Mouse (Mus musculus) neural tube, embryonic 11.5 days (tissue): ENCODE measurements at regions not wholly inside any gene's neighbourhood (a gene's known extent, or its start where the extent isn't known, plus 50 kb on each side); places are given as distances from the start of the nearest gene placed in this dataset.
A peak's percentile ranks its signal among the peaks of the same experiment; 100 is the strongest.

Experiments used
- ATAC-seq: fragments of 200-750 bp; cut with Nextera tagmentation; 2 replicates; pipeline ENCODE4 v1.8.0; 2017; ENCODE audit warnings: moderate number of reproducible peaks, mild to moderate bottlenecking, moderate TSS enrichment, moderate library complexity; ENCODE audit not compliant: insufficient read depth, low FRiP score, low TSS enrichment
- DNase-seq: peaks from one replicate; pipeline ENCODE4 v3.0.0-alpha.2; 2015; ENCODE audit warnings: low spot score
- H3K27ac ChIP-seq: fragments of 300-500 bp; sonication (generic); 2 replicates; pipeline ENCODE4 v1.5.1; 2014; ENCODE audit warnings: low read depth, mild to moderate bottlenecking, low read length
- H3K27me3 ChIP-seq: fragments of 300-500 bp; sonication (generic); 2 replicates; pipeline ENCODE4 v1.6.1; 2014; ENCODE audit warnings: mild to moderate bottlenecking, low read length, mixed read lengths; ENCODE audit not compliant: control insufficient read depth, insufficient read depth
- H3K36me3 ChIP-seq: fragments of 300-500 bp; sonication (generic); 2 replicates; pipeline ENCODE4 v1.6.1; 2014; ENCODE audit warnings: mild to moderate bottlenecking, low read length, moderate library complexity, mixed read lengths; ENCODE audit not compliant: control insufficient read depth, insufficient read depth
- H3K4me1 ChIP-seq: fragments of 300-500 bp; sonication (generic); 2 replicates; pipeline ENCODE4 v1.6.1; 2014; ENCODE audit warnings: low read length, mixed read lengths; ENCODE audit not compliant: control insufficient read depth, insufficient read depth
- H3K4me2 ChIP-seq: fragments of 300-500 bp; sonication (generic); 2 replicates; pipeline ENCODE4 v1.6.1; 2014; ENCODE audit warnings: low read depth, mild to moderate bottlenecking, moderate library complexity
- H3K4me3 ChIP-seq: fragments of 300-500 bp; sonication (generic); 2 replicates; pipeline ENCODE4 v1.5.1; 2014; ENCODE audit warnings: low read depth, low read length
- H3K9ac ChIP-seq: fragments of 300-500 bp; sonication (generic); 2 replicates; pipeline ENCODE4 v1.6.1; 2014; ENCODE audit warnings: mild to moderate bottlenecking, low read length
- H3K9me3 ChIP-seq: fragments of 300-500 bp; sonication (generic); 2 replicates; pipeline ENCODE4 v1.6.1; 2016; ENCODE audit warnings: low read length; ENCODE audit not compliant: control insufficient read depth
- WGBS: fragments of 180-500 bp; shearing (Covaris S2); extraction: QIAGEN DNeasy Blood & Tissue Kit; methylation state at CpG from one replicate; pipeline ENCODE4 v1.1.7; 2014; 5-methylcytosine and 5-hydroxymethylcytosine counted together

DNA sequence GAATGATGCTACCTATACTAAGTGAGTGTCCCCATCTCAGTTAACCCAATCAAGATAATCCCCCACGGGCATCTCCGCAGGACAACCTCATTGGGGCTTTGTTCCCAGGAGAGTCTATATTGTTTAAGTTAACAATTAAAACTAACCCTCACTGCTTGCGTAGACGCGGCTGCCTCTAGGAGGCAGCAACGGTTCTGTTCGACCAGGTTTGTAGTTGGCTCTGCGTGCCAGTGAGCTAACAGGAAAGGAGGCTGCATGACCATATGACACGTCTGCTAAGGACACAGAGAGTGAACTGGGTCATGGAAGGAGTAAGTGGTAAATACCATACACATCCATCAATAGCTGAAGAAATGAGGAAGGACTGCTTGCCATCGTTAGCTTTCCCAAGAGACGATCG lies 92.0 kb downstream of the Mis18a start:
- WGBS = 41% methylated on average over 12 of the region's 12 CpGs
- H3K36me3 ChIP-seq = no peaks in the 10 kb centered on the region
- ATAC-seq = no peak
- no peak for DNase-seq
- no peaks in the 10 kb centered on the region for H3K4me1 ChIP-seq
- H3K4me2 ChIP-seq = no peak overlapping the region
- no peak overlapping the region for H3K27ac ChIP-seq
- no peak overlapping the region for H3K4me3 ChIP-seq
- no peak overlapping the region for H3K9ac ChIP-seq
- no peaks in the 10 kb centered on the region for H3K27me3 ChIP-seq
- H3K9me3 ChIP-seq = no peaks in the 10 kb centered on the region

DNA sequence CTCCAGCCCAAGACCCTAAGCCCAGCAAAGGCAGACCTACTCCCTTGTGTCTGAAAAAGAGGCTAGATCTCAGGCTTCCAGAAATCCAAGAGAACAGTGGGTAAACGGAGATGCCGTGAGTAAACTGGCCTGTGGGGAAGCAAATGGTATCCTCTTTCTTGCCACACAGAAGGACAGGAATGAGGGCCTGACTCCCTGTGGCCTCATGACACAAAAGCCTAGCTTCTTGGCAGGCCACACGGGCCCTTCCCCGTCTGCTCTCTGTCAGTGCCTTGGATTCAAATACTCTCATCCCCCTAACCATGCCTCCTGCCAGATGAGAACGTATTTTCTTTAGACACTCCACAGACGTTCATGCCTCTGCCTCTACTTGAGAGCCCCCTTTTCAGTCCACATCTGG lies 97.2 kb downstream of the Mis18a start:
- peak overlapping the region; percentile 49; the same call in 1 of the 2 replicates for H3K27ac ChIP-seq
- no peak for ATAC-seq
- no peak for DNase-seq

DNA sequence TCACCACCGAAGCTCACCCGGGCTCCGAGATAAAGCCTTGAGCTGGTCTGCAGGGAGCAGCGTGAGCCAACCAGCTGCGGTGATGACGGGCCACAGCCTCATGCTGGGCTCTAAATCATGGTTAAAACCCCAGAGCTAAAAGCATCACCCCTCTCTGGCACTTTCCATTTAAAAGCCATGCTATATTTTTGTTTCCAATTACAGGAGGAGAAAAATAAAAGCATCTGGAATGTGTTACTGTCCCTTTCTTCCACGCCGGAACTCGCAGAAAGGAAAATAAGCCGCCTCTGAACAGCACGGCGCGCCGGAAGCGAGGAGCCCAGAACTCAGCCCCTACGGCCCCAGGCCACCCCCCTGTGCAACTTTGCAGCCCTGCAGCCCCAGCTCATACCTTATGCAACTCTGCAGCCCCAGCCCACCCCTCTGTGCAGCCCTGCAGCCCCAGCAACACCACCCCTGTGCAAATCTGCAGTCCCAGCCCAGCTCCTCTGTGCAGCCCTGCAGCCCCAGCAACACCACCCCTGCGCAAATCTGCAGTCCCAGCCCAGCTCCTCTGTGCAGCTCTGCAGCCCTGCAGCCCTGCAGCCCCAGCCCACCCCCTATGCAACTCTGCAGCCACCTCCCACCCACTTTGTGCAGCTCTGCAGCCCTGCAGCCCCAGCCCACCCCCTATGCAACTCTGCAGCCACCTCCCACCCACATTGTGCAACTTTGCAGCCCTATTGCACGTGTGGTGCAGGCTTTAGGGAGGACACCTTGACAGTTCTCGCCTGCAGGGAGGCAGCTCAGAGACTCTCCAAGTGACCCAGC lies 97.9 kb downstream of the Mis18a start:
- H3K4me2 ChIP-seq = peak overlapping the region; percentile 21
- ATAC-seq = peak; percentile 73
- no peaks in the 10 kb centered on the region for H3K36me3 ChIP-seq

More for the DNA sequence above, 97.2 kb downstream of the Mis18a start:
- Histone ChIP-seq H3K4me2 (no peak overlapping the region), H3K36me3 (no peaks in the 10 kb centered on the region), H3K27me3 (no peaks in the 10 kb centered on the region), H3K9ac (no peak overlapping the region), H3K9me3 (no peaks in the 10 kb centered on the region), H3K4me1 (peaks cover 4% of the 10 kb centered on the region; the same call in 1 of the 2 replicates), H3K4me3 (no peak overlapping the region)
- WGBS = 34% methylated on average over 6 of the region's 6 CpGs

DNA sequence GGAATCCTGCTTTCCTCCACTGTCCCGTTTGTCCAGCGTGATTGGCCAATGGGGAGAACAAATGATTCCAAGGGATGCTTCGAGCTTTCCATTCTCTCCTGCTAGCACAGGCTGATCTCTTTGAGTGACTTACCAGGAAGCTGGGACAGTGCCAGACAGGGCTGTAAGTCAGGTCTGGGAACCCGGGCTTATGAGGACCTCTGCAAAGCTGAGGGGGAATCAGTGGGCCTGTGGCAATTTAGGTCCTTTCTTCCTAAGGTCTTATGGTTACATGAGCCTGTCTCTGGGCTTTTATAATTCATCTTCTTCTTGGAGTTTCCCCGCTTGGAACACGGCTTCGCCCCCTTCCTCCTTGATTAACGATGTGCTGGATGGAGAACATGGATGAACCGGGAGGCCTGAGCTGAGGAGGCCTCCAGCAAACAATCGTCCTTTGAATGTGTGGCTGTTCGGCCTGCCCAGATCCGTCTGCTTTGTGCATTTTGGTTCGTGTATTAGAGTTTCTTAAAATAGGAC lies 98.5 kb downstream of the Mis18a start:
- Histone ChIP-seq H3K9me3 (no peaks in the 10 kb centered on the region), H3K27me3 (no peaks in the 10 kb centered on the region), H3K4me1 (peaks cover 4% of the 10 kb centered on the region; the same call in 1 of the 2 replicates), H3K4me2 (no peak overlapping the region; the same call in 1 of the 2 replicates), H3K4me3 (no peak overlapping the region), H3K9ac (no peak overlapping the region), H3K36me3 (no peaks in the 10 kb centered on the region), H3K27ac (peak overlapping the region; percentile 49)
- no peak for DNase-seq
- WGBS = 43% methylated on average over 13 of the region's 13 CpGs
- ATAC-seq = no peak

More for the DNA sequence above, 97.9 kb downstream of the Mis18a start:
- H3K9ac ChIP-seq = peak overlapping the region; percentile 7; the same call in 1 of the 2 replicates
- peaks cover 4% of the 10 kb centered on the region; the same call in 1 of the 2 replicates for H3K4me1 ChIP-seq
- H3K27ac ChIP-seq = peak overlapping the region; percentile 49
- WGBS = 25% methylated on average over 19 of the region's 19 CpGs
- no peak overlapping the region for H3K4me3 ChIP-seq
- DNase-seq = peak; percentile 41
- H3K9me3 ChIP-seq = no peaks in the 10 kb centered on the region
- H3K27me3 ChIP-seq = no peaks in the 10 kb centered on the region

DNA sequence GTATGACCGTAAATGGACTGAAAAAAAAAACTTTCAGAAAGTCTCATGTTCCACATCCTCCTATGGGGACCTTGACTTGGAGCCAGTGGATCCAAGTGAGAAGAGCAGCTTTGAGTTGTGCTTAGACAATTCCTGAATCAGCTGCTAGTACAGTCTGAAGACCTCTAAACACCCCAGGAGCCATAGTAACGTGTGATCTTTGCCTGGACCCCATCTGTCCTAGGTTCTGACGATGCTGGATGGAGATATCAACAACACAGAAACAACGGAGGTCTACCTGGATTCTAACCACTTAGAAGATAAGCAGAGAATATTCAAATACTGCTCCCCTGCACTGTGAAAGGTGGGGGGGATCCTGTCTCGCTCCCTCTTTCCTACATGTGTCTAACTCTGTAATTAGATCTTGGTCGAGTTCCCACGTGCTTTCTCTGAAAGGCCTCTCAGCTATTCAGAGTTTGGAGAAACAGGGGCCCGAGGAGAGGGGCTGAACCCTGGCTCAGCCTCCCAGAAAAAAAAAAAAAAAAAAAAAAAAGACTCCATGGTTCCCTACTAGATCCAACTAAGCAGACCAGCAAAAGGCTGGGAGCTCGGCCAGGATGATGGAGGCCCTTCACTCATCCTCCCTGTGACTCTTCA lies 101.1 kb downstream of the Mis18a start:
- ATAC-seq (no peak), DNase-seq (no peak)
- no peak overlapping the region for H3K9ac ChIP-seq
- H3K27me3 ChIP-seq = no peaks in the 10 kb centered on the region
- H3K4me2 ChIP-seq = no peak overlapping the region
- peaks cover 6% of the 10 kb centered on the region; the same call in 1 of the 2 replicates for H3K4me1 ChIP-seq
- H3K9me3 ChIP-seq = no peaks in the 10 kb centered on the region
- no peaks in the 10 kb centered on the region for H3K36me3 ChIP-seq
- no peak overlapping the region for H3K27ac ChIP-seq
- no peak overlapping the region for H3K4me3 ChIP-seq
- WGBS = 81% methylated on average over 9 of the region's 9 CpGs

DNA sequence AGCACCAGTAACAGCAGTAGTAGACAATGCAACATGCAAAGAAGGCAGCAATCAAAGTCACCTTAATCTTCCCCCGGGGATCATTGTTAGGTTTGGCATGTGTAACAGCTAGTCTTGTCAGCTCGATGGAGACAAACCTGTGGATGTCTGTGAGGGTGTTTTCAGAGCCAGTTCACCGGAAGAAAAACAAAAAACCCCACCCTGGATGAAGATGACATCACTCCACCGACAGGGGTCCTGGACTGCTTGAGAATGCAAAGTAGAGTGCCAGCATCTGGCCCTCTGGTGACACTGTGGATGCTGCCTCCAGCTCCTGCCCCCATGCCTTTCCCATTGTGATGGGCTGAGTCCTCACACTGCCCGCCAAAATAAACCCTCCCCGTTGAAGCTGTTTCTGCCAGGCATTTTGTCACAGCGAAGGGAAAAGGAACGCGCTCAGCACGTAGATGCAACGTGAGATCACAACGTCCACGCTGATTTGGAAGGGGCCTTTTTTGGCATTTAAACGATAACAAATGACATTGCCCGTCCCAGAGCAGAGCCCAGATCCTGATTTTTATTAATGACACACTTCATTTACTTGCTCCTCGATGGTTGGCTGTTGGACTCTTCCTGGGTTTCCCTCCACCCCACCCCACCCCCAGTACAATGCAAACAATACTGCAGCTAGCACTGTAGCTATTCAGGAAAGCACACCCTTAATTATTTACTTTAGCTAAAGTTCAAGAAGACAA lies 101.7 kb downstream of the Mis18a start:
- no peak for DNase-seq
- no peak for ATAC-seq
- 81% methylated on average over 16 of the region's 16 CpGs for WGBS
- H3K9ac ChIP-seq = no peak overlapping the region
- H3K4me3 ChIP-seq = no peak overlapping the region
- H3K27me3 ChIP-seq = no peaks in the 10 kb centered on the region
- no peak overlapping the region for H3K27ac ChIP-seq
- H3K4me1 ChIP-seq = peaks cover 6% of the 10 kb centered on the region; the same call in 1 of the 2 replicates
- no peak overlapping the region for H3K4me2 ChIP-seq
- H3K9me3 ChIP-seq = no peaks in the 10 kb centered on the region
- H3K36me3 ChIP-seq = no peaks in the 10 kb centered on the region

DNA sequence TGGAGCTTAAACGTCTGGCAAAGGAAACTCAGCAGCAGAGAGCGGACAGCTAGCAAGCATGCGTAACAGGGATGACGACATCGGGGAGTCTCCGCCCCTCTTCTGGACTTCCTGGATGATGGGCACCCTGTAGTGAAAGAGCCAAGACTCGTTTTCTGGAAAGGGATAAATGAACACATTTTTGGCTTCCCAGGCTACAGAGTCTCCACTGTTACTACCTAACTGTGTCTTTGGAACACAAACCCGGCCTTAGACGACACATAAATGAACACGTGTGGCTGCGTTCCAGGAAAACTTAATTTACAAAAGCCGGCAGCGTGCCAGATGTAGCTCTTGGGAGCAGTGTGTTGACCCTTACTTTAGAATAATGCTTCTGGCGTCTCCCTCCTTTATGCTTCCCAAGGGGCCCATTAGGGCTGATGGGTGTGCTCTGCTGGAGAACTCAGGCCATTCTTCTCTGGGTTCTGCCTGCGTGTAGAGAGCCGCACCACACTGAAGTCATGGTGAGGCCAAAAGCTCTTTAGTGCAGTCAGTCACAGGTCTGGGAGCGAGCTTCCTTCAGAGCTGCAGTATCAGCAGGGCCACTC lies 103.1 kb downstream of the Mis18a start:
- Histone ChIP-seq H3K27me3 (no peaks in the 10 kb centered on the region), H3K9ac (no peak overlapping the region), H3K4me2 (no peak overlapping the region), H3K9me3 (no peaks in the 10 kb centered on the region), H3K27ac (no peak overlapping the region), H3K4me3 (no peak overlapping the region), H3K36me3 (no peaks in the 10 kb centered on the region), H3K4me1 (0 out of 2 replicates have a peak, but pooled peaks cover 2% of the 10 kb centered on the region)
- ATAC-seq (no peak), DNase-seq (peak; percentile 40)
- 60% methylated on average over 17 of the region's 17 CpGs for WGBS

DNA sequence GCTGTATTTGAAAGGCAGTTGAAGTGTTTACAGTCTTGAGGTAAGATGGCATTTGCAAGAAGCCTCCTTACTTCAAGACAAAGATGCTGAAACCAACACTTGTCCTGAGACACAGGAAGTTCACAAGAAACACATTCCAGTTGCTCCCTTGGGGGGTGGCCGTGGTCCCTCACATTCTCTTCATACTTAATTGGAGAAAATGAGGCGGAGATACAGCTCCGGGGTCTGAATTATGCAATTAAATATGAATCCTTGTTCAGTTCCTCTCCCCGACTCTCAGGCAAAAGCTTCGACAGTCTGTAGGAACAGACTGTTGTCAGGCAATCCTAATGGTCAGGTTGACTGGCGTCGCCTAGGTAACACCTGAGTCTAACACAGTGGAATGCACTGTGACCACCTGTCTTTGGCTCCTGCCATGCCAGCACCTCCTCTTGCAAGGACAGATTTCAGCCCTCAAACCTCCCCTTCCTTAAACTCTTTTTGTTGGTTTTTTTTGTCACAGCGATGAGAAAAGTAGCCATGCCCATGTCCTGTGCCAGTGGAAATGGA lies 104.5 kb downstream of the Mis18a start:
- Histone ChIP-seq H3K9ac (no peak overlapping the region), H3K36me3 (no peaks in the 10 kb centered on the region), H3K27ac (no peak overlapping the region), H3K9me3 (no peaks in the 10 kb centered on the region), H3K4me3 (no peak overlapping the region), H3K4me2 (no peak overlapping the region), H3K4me1 (0 out of 2 replicates have a peak, but pooled peaks cover 2% of the 10 kb centered on the region), H3K27me3 (no peaks in the 10 kb centered on the region)
- DNase-seq = no peak
- ATAC-seq = no peak
- 81% methylated on average over 8 of the region's 8 CpGs for WGBS
